Mouse (Mus musculus): ENCODE data around the gene Ubac2.
"Not testable (repeated sequence)": the region's sequence is repeated elsewhere in the genome, so short reads cannot be mapped to it uniquely, and the experiment has no call there.

Gene Ubac2

DNA sequence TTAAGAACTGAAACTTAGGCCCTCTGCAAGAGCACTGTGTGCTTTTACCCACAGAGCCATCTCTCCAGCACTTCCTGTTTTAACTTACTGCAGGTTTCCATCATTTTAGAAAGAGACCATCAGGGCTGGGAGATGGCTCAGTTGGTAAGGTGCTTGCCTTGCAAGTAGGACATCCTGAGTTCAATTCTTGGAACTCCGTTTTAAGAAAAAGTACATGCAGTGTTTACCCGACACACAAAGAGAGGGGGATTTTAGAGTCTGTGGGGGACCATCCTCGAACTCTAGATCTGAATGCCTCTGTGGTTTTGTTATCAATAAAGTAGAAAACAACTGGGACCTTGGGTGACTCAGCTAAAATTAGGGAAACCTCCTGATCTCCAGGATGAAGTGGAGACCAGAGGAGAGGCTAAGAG is 163.0 kb downstream of the Ubac2 start:
- DNase-seq (ENCODE audit: low read depth, low spot score), result no peak

DNA sequence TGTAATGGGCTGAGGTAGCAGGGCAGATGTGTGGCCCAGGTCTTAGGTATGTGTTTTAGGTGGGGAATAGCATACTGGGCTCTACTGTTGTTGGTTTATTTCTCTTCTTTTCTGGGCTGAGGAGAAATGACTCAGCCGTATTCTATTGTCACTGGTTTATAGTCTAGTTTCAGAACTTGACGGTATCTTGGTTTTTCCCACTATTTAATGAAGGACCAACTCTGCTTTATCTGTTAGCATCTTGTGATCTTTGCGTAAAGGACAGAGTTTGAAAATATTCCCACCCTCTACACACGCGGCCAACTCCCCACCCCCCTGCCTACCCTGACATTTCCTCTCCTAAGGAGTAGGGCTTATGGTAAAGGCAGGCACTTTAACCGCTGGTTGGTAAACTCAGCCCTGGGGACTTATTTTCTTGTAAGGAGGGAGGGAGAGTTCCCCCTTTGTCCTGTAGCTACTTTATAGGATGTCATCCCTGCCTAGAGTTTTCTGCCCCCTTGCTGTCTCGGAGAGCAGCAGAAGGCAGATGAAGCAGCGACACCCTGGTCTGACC is 163.8 kb downstream of the Ubac2 start:
- no peak for DNase-seq (ENCODE audit: low read depth, low spot score)

GRCm38 (mm10) chr14:122047784-122048183 is 169.4 kb downstream of the Ubac2 start:
- DNase-seq (ENCODE audit: low read depth, low spot score), result no peak

DNA sequence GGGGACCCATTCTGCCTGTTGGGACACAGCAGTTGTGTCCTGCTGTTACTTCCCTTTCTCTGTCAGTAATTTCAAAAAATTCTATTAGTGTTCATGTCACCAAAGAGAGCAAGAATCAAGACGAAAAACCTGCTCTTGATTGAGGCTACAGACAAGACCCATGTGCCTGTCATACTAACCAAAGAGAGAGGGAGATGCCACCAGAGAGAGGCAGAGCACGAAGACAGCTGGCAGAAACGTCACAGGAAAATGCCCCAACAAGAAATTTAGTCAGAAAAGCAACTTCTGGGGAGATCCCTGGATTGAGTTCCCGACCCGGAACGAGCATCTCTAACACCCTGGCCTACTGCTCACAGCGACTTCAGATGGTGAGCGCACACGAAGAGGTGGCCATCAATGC is 170.4 kb downstream of the Ubac2 start:
- no peak for DNase-seq (ENCODE audit: low read depth, low spot score)

GRCm38 (mm10) chr14:122052896-122053635 is 174.6 kb downstream of the Ubac2 start:
- no peak for DNase-seq (ENCODE audit: low read depth, low spot score)

DNA sequence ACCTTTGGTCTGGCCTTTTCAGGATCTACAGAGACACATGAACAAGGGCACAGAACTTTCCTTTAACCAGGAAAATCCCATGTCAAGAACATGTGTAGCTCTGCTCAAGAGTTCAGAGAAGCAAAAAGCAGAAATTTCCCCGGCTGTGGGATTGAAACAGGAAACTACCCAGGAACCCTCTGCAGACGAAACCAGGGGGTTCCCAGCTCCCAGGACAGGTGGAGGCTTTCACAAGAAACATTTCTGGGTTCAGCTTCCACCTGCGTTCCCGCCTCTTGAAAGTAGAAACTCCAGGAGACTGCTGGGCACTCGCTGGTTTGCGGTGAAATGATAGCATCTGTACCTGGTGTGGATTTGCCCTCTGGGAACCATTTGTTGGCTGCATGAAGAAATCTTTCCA is 178.5 kb downstream of the Ubac2 start:
- DNase-seq (ENCODE audit: low read depth, low spot score), result no peak

GRCm38 (mm10) chr14:122057941-122058346 is 179.5 kb downstream of the Ubac2 start:
- no peak for DNase-seq (ENCODE audit: low read depth, low spot score)

- peak; percentile 83 for DNase-seq (ENCODE audit: low read depth, low spot score)
These were observed 182.2 kb downstream of the Ubac2 start for GRCm38 (mm10) chr14:122060642-122061041.

- DNase-seq (ENCODE audit: low read depth, low spot score), result no peak
These were observed 183.0 kb downstream of the Ubac2 start for GRCm38 (mm10) chr14:122061376-122061775.

GRCm38 (mm10) chr14:122062411-122063090 is 184.1 kb downstream of the Ubac2 start:
- peak; percentile 11 for DNase-seq (ENCODE audit: low read depth, low spot score)

DNA sequence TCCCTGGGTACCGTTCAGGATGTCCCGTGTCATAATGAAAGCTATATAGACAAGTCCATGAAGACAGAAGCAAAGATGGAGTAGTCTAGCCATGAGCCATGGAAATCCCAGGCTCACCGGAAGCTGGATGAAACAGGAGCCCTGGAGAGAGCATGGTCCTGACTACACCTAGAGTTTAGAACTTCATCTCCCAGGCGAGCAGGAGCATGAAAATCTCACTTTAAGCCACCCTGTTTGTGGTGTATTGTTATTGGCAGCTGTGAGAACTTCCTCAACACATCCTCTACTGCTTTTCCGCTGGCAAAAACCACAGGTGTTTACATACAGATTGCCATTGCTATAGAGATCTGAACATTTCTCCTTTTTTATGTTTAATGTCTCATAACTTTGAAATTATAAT is 185.2 kb downstream of the Ubac2 start:
- DNase-seq (ENCODE audit: low read depth, low spot score), result no peak

DNA sequence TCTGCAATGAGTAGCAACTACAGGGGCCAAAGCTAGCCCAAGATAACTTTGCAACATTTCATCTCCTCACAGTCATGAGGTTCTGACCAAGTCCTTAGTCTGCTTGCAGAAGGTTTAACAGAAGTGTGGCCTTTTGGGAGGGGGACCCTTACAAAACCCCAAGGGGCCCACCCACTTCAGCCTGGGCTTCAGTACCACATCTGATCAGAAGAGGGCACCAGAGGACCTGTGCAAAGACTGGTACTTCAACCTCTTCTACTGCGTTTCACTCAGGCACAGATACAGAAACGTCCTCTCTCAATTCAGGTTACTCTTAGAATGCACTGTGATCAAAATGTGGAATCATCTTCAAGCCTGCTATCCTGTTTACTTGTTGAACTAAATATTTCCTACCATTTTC is 186.1 kb downstream of the Ubac2 start:
- peak; percentile 77 for DNase-seq (ENCODE audit: low read depth, low spot score)

GRCm38 (mm10) chr14:122066243-122066642 is 187.8 kb downstream of the Ubac2 start:
- DNase-seq (ENCODE audit: low read depth, low spot score), result no peak

GRCm38 (mm10) chr14:122068036-122068435 is 189.6 kb downstream of the Ubac2 start:
- not testable (repeated sequence) for DNase-seq (ENCODE audit: low read depth, low spot score)

DNA sequence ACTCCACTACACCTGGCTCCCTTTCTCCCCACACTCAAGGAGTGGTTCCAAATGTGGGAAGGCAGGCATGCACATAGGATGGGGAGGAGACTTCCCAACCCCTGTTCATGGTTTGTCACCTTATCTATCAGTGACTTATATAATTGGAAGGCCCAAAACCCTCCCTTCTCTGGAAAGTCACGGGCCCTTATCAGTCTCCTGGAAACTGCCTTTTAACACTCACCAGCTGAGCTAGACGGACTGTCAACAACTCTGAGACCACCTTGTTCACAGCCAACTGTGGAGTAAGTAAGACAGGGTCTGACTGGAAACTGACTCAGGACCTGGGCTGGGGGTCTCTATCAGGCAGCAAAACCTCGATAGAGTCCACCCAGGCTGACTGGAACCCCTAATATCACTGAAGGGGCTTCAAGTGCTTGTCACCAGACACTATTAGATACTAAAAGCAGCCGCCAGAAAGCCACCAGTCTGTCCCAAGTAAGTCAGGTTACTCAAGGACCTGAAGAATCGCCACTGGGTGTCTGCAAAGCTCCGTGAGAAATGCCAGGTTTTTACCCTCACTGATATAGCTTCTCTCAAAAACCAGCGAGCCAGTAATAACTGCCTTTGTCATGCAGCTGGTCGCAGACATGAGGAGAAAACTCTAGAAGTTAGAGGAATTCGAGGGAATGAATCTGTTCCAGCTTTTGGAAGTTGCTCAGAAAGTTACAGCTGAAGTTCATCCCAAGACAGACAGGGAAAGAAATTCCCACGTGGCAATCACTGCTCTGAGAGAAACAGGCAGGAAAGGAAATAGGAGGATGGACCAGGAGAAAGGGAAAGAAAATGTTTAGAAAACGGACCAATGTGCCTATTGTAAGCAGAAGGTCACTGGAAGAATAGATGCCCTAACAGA is 190.6 kb downstream of the Ubac2 start:
- no peak for DNase-seq (ENCODE audit: low read depth, low spot score)

- DNase-seq (ENCODE audit: low read depth, low spot score), result no peak
These were observed 191.5 kb downstream of the Ubac2 start for GRCm38 (mm10) chr14:122069948-122070347.

Measured in ES-CJ7 (cell line).